Mouse (Mus musculus): ENCODE results near the gene Rbfox1. TPM values are rescaled to one million over a fixed set of nuclear protein-coding genes. Genes with fewer than 3 reads are reported as not detected.

Gene Rbfox1
- polyA plus RNA-seq, 1 experiment from 2014 or later, result 0.57 TPM

GRCm38 (mm10) chr16:6147957-6148356, 262.8 kb downstream of the Rbfox1 start:
- ATAC-seq (ENCODE audit: insufficient read depth), result no peak
- no peak overlapping the region for H3K9ac ChIP-seq
- TF ChIP-seq CTCF (IDR thresholded peaks at IDR 0.05; ENCODE audit: low read depth), result no peak
- no peaks in the 10 kb centered on the region for H3K36me3 ChIP-seq (ENCODE audit: insufficient read depth)
- WGBS, result 62% methylated on average over 7 of the region's 7 CpGs
- H3K4me3 ChIP-seq (ENCODE audit: low read depth, low read length), result no peak overlapping the region
- no peaks in the 10 kb centered on the region for H3K9me3 ChIP-seq (ENCODE audit: low read depth, low read length)
- DNase-seq, result no peak
- no peak overlapping the region for H3K4me2 ChIP-seq
- no peaks in the 10 kb centered on the region for H3K4me1 ChIP-seq (ENCODE audit: insufficient read depth)
- no peak overlapping the region for H3K27ac ChIP-seq (ENCODE audit: low read depth)
- H3K27me3 ChIP-seq (ENCODE audit: insufficient read depth, low read length), result no peaks in the 10 kb centered on the region

- TF ChIP-seq CTCF (IDR thresholded peaks at IDR 0.05; ENCODE audit: low read depth), result no peak
- H3K36me3 ChIP-seq (ENCODE audit: insufficient read depth), result no peaks in the 10 kb centered on the region
- no peak overlapping the region for H3K9ac ChIP-seq
- 67% methylated on average over 4 of the region's 4 CpGs for WGBS
- H3K4me3 ChIP-seq (ENCODE audit: low read depth, low read length), result no peak overlapping the region
- H3K4me2 ChIP-seq, result no peak overlapping the region
- DNase-seq, result no peak
- H3K27ac ChIP-seq (ENCODE audit: low read depth), result no peak overlapping the region
- H3K4me1 ChIP-seq (ENCODE audit: insufficient read depth), result no peaks in the 10 kb centered on the region
- ATAC-seq (ENCODE audit: insufficient read depth), result no peak
- no peaks in the 10 kb centered on the region for H3K9me3 ChIP-seq (ENCODE audit: low read depth, low read length)
- no peaks in the 10 kb centered on the region for H3K27me3 ChIP-seq (ENCODE audit: insufficient read depth, low read length)
Observed at GRCm38 (mm10) chr16:6149345-6149744, 264.2 kb downstream of the Rbfox1 start.

DNA sequence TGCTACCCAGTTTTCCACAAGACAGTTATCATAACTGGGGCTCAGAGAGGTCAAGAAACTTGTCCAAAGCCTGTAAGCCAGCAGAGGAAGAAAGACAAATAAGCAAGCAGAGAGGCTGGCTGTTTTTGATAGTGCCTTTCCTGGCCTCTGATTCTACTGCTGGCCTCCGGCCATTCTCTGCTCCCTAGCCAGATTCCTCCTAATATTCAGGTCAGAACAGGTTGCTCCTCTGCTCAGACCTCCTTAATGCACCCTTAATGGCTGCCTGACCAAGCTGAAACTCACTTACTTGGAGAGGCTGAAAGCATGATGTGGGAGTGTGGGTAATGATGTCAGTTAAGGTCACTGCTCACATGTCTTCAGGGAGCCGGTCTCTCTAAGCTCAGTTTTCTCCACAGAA, 270.4 kb downstream of the Rbfox1 start:
- Histone ChIP-seq H3K4me1 (ENCODE audit: insufficient read depth) (no peaks in the 10 kb centered on the region), H3K9ac (no peak overlapping the region), H3K4me2 (no peak overlapping the region), H3K27ac (ENCODE audit: low read depth) (no peak overlapping the region), H3K9me3 (ENCODE audit: low read depth, low read length) (no peaks in the 10 kb centered on the region), H3K27me3 (ENCODE audit: insufficient read depth, low read length) (no peaks in the 10 kb centered on the region), H3K36me3 (ENCODE audit: insufficient read depth) (no peaks in the 10 kb centered on the region), H3K4me3 (ENCODE audit: low read depth, low read length) (no peak overlapping the region)
- no peak for DNase-seq
- ATAC-seq (ENCODE audit: insufficient read depth), result no peak
- WGBS, result 72% methylated on average over 2 of the region's 2 CpGs
- no peak for TF ChIP-seq CTCF (IDR thresholded peaks at IDR 0.05; ENCODE audit: low read depth)

- Histone ChIP-seq H3K27me3 (ENCODE audit: insufficient read depth, low read length) (no peaks in the 10 kb centered on the region), H3K36me3 (ENCODE audit: insufficient read depth) (no peaks in the 10 kb centered on the region), H3K4me3 (ENCODE audit: low read depth, low read length) (no peak overlapping the region), H3K9me3 (ENCODE audit: low read depth, low read length) (no peaks in the 10 kb centered on the region), H3K9ac (no peak overlapping the region), H3K4me2 (no peak overlapping the region), H3K4me1 (ENCODE audit: insufficient read depth) (no peaks in the 10 kb centered on the region), H3K27ac (ENCODE audit: low read depth) (no peak overlapping the region)
- ATAC-seq (ENCODE audit: insufficient read depth) (no peak), DNase-seq (no peak)
- 77% methylated on average over 4 of the region's 4 CpGs for WGBS
- TF ChIP-seq CTCF (IDR thresholded peaks at IDR 0.05; ENCODE audit: low read depth), result no peak
Observed at GRCm38 (mm10) chr16:6164476-6164875, 279.3 kb downstream of the Rbfox1 start.

GRCm38 (mm10) chr16:6169346-6169745, 284.2 kb downstream of the Rbfox1 start:
- no peak overlapping the region for H3K4me2 ChIP-seq
- DNase-seq (no peak), ATAC-seq (ENCODE audit: insufficient read depth) (no peak)
- no peaks in the 10 kb centered on the region for H3K36me3 ChIP-seq (ENCODE audit: insufficient read depth)
- H3K4me1 ChIP-seq (ENCODE audit: insufficient read depth), result no peaks in the 10 kb centered on the region
- no peaks in the 10 kb centered on the region for H3K9me3 ChIP-seq (ENCODE audit: low read depth, low read length)
- WGBS, result 34% methylated on average over 5 of the region's 5 CpGs
- no peak for TF ChIP-seq CTCF (IDR thresholded peaks at IDR 0.05; ENCODE audit: low read depth)
- no peak overlapping the region for H3K9ac ChIP-seq
- no peak overlapping the region for H3K27ac ChIP-seq (ENCODE audit: low read depth)
- H3K27me3 ChIP-seq (ENCODE audit: insufficient read depth, low read length), result no peaks in the 10 kb centered on the region
- no peak overlapping the region for H3K4me3 ChIP-seq (ENCODE audit: low read depth, low read length)

DNA sequence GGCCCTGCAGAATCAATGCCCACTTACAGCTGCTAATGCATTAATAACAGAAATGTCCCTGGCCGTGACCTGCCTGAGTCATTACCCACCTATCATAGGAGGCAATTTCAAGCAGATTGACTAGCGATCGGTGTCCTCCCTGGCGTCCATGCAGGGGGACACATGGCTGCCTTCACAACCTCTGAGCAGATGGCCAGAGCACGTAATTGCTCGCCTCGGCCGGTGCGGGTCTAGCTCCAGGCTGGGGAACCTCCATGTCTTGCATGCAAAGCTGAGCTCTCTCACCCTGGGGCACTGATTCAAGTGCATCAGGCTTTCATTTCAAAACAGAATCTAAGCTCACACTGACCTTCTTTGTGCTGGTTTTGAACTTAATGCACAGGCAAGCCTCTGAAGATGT, 295.7 kb downstream of the Rbfox1 start:
- DNase-seq (no peak), ATAC-seq (ENCODE audit: insufficient read depth) (no peak)
- Histone ChIP-seq H3K4me1 (ENCODE audit: insufficient read depth) (no peaks in the 10 kb centered on the region), H3K9ac (no peak overlapping the region), H3K36me3 (ENCODE audit: insufficient read depth) (no peaks in the 10 kb centered on the region), H3K9me3 (ENCODE audit: low read depth, low read length) (no peaks in the 10 kb centered on the region), H3K27me3 (ENCODE audit: insufficient read depth, low read length) (no peaks in the 10 kb centered on the region), H3K27ac (ENCODE audit: low read depth) (no peak overlapping the region), H3K4me3 (ENCODE audit: low read depth, low read length) (no peak overlapping the region), H3K4me2 (no peak overlapping the region)
- TF ChIP-seq CTCF (IDR thresholded peaks at IDR 0.05; ENCODE audit: low read depth), result no peak
- 93% methylated on average over 9 of the region's 9 CpGs for WGBS

- no peak for DNase-seq
- Histone ChIP-seq H3K9ac (no peak overlapping the region), H3K4me1 (ENCODE audit: insufficient read depth) (no peaks in the 10 kb centered on the region), H3K9me3 (ENCODE audit: low read depth, low read length) (no peaks in the 10 kb centered on the region), H3K27me3 (ENCODE audit: insufficient read depth, low read length) (no peaks in the 10 kb centered on the region), H3K4me3 (ENCODE audit: low read depth, low read length) (no peak overlapping the region), H3K27ac (ENCODE audit: low read depth) (no peak overlapping the region), H3K36me3 (ENCODE audit: insufficient read depth) (no peaks in the 10 kb centered on the region), H3K4me2 (no peak overlapping the region)
- no peak for TF ChIP-seq CTCF (IDR thresholded peaks at IDR 0.05; ENCODE audit: low read depth)
- no peak for ATAC-seq (ENCODE audit: insufficient read depth)
Observed at GRCm38 (mm10) chr16:6182329-6182728, 297.2 kb downstream of the Rbfox1 start.

DNA sequence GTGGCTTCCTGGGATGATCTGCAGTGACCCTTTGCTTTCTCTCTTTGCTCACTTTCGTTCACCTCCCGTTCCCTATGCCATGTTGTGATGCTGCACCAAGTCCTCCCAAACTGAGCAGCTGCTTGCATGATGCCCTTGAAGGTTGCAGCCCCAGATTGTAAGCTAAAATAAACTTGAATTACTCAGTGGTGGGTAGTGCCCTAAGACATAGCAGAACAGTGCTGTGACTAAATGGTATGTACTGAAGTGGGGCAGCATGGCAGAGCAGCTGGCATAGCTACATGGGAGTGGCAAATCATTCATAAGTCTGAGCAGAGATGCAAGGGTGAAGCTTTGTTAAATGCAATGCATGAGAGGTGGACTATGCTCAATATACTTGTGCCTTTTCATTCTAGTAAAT, 307.2 kb downstream of the Rbfox1 start:
- no peak for ATAC-seq (ENCODE audit: insufficient read depth)
- H3K4me3 ChIP-seq (ENCODE audit: low read depth, low read length), result no peak overlapping the region
- H3K4me1 ChIP-seq (ENCODE audit: insufficient read depth), result no peaks in the 10 kb centered on the region
- no peak for TF ChIP-seq CTCF (IDR thresholded peaks at IDR 0.05; ENCODE audit: low read depth)
- no peak overlapping the region for H3K4me2 ChIP-seq
- no peak overlapping the region for H3K9ac ChIP-seq
- H3K9me3 ChIP-seq (ENCODE audit: low read depth, low read length), result no peaks in the 10 kb centered on the region
- H3K27me3 ChIP-seq (ENCODE audit: insufficient read depth, low read length), result no peaks in the 10 kb centered on the region
- 72% methylated on average over 2 of the region's 2 CpGs for WGBS
- no peak overlapping the region for H3K27ac ChIP-seq (ENCODE audit: low read depth)
- H3K36me3 ChIP-seq (ENCODE audit: insufficient read depth), result no peaks in the 10 kb centered on the region
- DNase-seq, result no peak

All from lung, embryonic 14.5 days (tissue).